Mouse (Mus musculus): ENCODE data around the gene Rorb. TPM values are rescaled to one million over a fixed set of nuclear protein-coding genes. Genes with fewer than 3 reads are reported as not detected.

Rorb gene
- polyA plus RNA-seq, 1 experiment from 2014 or later = 0.90 TPM

- no peak overlapping the region for H3K27ac ChIP-seq
- H3K27me3 ChIP-seq = no peaks in the 10 kb centered on the region
- H3K4me1 ChIP-seq (replicated peaks) = peaks cover 7% of the 10 kb centered on the region; the same call in 1 of the 2 replicates
- H3K9me3 ChIP-seq = no peaks in the 10 kb centered on the region
- H3K9ac ChIP-seq (replicated peaks) = no peak overlapping the region
- no peaks in the 10 kb centered on the region for H3K36me3 ChIP-seq
- 43% methylated on average over 6 of the region's 6 CpGs for WGBS
- peak; percentile 59; the same call in 1 of the 2 replicates for ATAC-seq (ENCODE audit: insufficient number of reproducible peaks, insufficient read depth, low FRiP score, low TSS enrichment, low read depth)
- no peak overlapping the region for H3K4me3 ChIP-seq (replicated peaks)
- H3K4me2 ChIP-seq = no peak overlapping the region
Observed at GRCm38 (mm10) chr19:19005144-19005543, 105.9 kb downstream of the Rorb start.

DNA sequence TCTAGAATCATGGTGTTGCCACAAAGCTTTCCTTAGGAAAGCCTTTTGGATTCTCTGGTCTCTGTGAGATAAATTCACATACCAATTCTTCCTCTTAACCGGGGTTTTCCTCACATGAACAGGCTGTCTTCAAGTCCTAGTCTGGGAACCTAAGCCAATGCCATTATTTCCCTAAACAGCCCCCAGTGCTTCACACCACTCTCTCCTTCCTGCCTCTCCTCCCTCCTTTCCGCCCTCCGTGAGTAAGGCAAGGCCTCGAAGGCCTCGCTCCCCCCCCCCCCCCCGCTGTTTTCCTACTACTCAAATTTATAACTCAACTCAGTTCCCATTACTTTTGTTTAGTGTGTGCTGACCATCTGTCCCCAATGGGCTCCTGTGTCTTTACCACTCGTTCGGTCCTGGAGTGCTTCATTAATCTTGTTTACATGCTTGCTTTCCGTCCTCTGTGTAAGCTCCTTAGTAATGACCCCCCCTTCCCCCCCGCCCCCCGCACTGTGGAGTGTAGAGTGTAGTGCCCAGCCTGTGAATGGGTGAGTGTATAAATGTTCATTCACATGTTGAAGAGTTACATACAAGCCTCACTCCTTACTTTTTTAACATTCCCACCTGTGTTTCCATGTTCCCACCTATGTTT, 106.9 kb downstream of the Rorb start:
- Histone ChIP-seq H3K27me3 (no peaks in the 10 kb centered on the region), H3K4me2 (no peak overlapping the region), H3K9ac (replicated peaks) (no peak overlapping the region), H3K4me1 (replicated peaks) (peaks cover 7% of the 10 kb centered on the region; the same call in 1 of the 2 replicates), H3K9me3 (no peaks in the 10 kb centered on the region), H3K36me3 (no peaks in the 10 kb centered on the region), H3K4me3 (replicated peaks) (no peak overlapping the region), H3K27ac (no peak overlapping the region)
- 27% methylated on average over 10 of the region's 11 CpGs for WGBS
- ATAC-seq (ENCODE audit: insufficient number of reproducible peaks, insufficient read depth, low FRiP score, low TSS enrichment, low read depth) = no peak; the same call in 1 of the 2 replicates

- no peaks in the 10 kb centered on the region for H3K36me3 ChIP-seq
- H3K27ac ChIP-seq = no peak overlapping the region
- no peaks in the 10 kb centered on the region for H3K27me3 ChIP-seq
- no peak overlapping the region for H3K4me3 ChIP-seq (replicated peaks)
- H3K9me3 ChIP-seq = no peaks in the 10 kb centered on the region
- 93% methylated on average over 8 of the region's 8 CpGs for WGBS
- no peak overlapping the region for H3K9ac ChIP-seq (replicated peaks)
- H3K4me2 ChIP-seq = no peak overlapping the region
- H3K4me1 ChIP-seq (replicated peaks) = no peaks in the 10 kb centered on the region
- no peak for ATAC-seq (ENCODE audit: insufficient number of reproducible peaks, insufficient read depth, low FRiP score, low TSS enrichment, low read depth)
Observed at GRCm38 (mm10) chr19:18998966-18999365, 112.0 kb downstream of the Rorb start.

DNA sequence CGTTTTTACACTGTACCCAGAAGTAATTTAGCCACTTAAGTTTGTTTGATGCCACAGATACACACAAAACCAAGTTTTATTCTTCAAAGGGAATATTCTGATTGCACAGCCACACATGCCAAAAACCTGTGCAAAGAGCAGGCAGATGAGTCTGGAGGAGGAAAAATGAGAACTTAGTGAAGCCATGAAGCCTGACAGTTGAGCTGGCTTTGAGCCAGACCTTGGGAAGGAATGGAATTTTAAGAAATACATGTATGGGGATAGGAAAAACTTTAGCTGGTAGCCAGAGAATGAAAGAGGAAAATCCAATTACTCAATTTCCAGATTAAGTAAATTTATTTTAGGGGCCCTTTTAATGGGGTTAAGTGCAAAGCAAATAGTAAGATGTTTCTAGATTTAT, 113.3 kb downstream of the Rorb start:
- no peaks in the 10 kb centered on the region for H3K36me3 ChIP-seq
- no peaks in the 10 kb centered on the region for H3K4me1 ChIP-seq (replicated peaks)
- H3K27ac ChIP-seq = no peak overlapping the region
- no peaks in the 10 kb centered on the region for H3K27me3 ChIP-seq
- WGBS = 78% methylated on average over 1 of the region's 1 CpGs
- H3K9me3 ChIP-seq = no peaks in the 10 kb centered on the region
- ATAC-seq (ENCODE audit: insufficient number of reproducible peaks, insufficient read depth, low FRiP score, low TSS enrichment, low read depth) = no peak
- H3K9ac ChIP-seq (replicated peaks) = no peak overlapping the region
- no peak overlapping the region for H3K4me2 ChIP-seq
- H3K4me3 ChIP-seq (replicated peaks) = no peak overlapping the region

DNA sequence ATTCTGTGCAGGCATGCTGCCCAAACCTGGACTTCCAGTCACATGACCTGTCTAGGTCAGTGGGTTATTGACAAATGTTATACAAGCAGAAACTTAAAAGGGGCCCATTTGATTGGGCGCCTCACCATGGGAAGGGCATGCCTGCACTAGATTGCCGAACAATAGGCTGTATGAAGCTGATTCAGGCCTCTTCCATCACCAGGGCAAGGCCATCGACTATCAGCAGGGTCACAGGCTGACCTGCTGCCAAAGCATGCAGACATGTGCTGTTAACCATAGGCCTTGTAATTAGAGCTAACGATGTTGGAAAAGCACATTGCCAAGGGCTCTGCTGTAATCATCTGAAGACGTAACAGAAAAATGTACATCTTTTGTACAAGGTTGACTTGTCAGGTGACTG, 131.0 kb downstream of the Rorb start:
- Histone ChIP-seq H3K9me3 (no peaks in the 10 kb centered on the region), H3K4me1 (replicated peaks) (no peaks in the 10 kb centered on the region), H3K27me3 (no peaks in the 10 kb centered on the region), H3K36me3 (no peaks in the 10 kb centered on the region), H3K4me3 (replicated peaks) (no peak overlapping the region), H3K9ac (replicated peaks) (no peak overlapping the region), H3K27ac (no peak overlapping the region), H3K4me2 (no peak overlapping the region)
- ATAC-seq (ENCODE audit: insufficient number of reproducible peaks, insufficient read depth, low FRiP score, low TSS enrichment, low read depth) = no peak
- WGBS = 65% methylated on average over 5 of the region's 5 CpGs

DNA sequence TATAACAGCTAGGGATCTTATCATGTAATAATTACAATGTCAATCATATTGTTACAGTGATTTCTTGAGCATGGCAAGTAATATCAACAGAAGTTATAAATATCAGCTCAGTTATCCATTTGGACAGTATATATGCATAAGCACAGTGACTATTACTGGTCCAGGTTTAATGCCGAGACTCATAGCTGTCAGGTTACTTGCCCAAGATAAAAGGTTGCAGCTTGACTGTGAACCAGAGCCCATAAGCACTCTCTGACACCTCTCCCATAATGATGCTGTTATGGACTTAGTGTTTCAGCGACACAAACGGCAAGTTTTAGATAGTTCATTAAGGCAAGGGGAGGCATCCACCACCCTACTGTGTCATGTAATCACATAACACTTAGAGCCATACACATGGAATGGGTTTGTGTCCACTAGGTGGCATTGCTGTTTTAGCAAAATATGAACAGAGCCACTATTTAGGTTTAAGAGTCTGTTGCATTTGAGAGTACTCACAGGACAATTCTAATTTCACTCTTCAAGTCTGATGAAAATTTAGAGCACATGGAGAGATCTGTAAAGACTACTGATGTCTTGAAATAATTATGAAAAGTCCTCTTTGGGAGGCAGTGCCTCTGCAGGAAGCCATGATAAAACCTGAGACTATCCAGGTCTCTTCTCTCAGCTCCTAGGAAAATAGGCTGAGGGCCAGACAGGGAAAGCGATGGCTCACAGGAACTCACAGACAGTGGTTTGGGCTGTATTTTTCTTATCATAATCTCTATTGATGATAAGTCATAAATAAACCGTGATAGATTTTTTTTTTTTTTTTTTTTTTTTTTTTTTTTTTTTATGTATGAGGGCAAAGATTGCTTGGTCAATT, 136.0 kb downstream of the Rorb start:
- Histone ChIP-seq H3K4me3 (replicated peaks) (no peak overlapping the region), H3K36me3 (no peaks in the 10 kb centered on the region), H3K9me3 (no peaks in the 10 kb centered on the region), H3K9ac (replicated peaks) (no peak overlapping the region), H3K4me1 (replicated peaks) (no peaks in the 10 kb centered on the region), H3K27ac (no peak overlapping the region), H3K27me3 (no peaks in the 10 kb centered on the region), H3K4me2 (no peak overlapping the region)
- ATAC-seq (ENCODE audit: insufficient number of reproducible peaks, insufficient read depth, low FRiP score, low TSS enrichment, low read depth) = no peak
- 43% methylated on average over 5 of the region's 5 CpGs for WGBS

DNA sequence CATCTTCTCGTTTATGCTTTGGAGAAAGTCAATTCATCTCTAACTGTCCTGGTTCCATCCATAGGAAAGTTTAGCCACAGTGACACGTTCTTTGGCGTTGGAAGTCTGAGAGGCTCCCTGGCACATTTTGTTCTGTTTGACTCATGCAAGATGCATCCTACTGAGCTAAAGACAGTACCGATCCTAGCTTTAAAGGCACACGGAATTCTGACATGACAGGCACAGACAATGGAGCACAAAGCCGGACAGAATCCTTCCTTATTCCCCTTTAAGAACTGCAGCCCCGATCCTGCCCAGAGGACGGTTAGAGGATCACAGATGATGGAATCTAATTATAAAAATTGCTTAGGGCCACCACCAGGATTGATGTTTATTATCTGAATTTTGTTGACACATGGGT, 141.6 kb downstream of the Rorb start:
- 79% methylated on average over 8 of the region's 8 CpGs for WGBS
- Histone ChIP-seq H3K4me2 (no peak overlapping the region), H3K4me1 (replicated peaks) (no peaks in the 10 kb centered on the region)

DNA sequence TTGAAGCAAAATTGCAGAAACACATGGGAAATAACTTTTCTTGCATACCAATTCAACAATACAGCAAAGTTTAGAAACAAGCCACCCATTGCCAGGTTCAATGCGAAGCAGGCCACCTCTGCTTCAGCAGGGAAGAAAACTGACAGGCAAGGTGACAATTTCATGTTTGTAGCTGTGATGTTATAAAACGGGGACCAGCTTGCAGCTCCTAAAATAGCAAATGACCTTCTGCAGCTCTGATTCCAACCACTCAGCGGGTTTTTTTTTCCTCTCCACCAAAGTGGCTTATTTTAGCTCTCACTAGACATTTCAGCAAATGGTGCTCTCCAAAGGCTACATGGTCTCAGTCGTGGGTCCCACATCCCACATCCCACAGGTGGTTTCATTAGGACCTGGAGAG, 143.7 kb downstream of the Rorb start:
- 74% methylated on average over 4 of the region's 4 CpGs for WGBS
- Histone ChIP-seq H3K4me2 (no peak overlapping the region), H3K27me3 (no peaks in the 10 kb centered on the region), H3K4me3 (replicated peaks) (no peak overlapping the region), H3K9me3 (no peaks in the 10 kb centered on the region), H3K27ac (no peak overlapping the region), H3K9ac (replicated peaks) (no peak overlapping the region), H3K36me3 (no peaks in the 10 kb centered on the region), H3K4me1 (replicated peaks) (no peaks in the 10 kb centered on the region)
- no peak for ATAC-seq (ENCODE audit: insufficient number of reproducible peaks, insufficient read depth, low FRiP score, low TSS enrichment, low read depth)

More for the DNA sequence above, 141.6 kb downstream of the Rorb start:
- no peak for ATAC-seq (ENCODE audit: insufficient number of reproducible peaks, insufficient read depth, low FRiP score, low TSS enrichment, low read depth)
- Histone ChIP-seq H3K9me3 (no peaks in the 10 kb centered on the region), H3K27me3 (no peaks in the 10 kb centered on the region), H3K36me3 (no peaks in the 10 kb centered on the region), H3K9ac (replicated peaks) (no peak overlapping the region), H3K27ac (no peak overlapping the region), H3K4me3 (replicated peaks) (no peak overlapping the region)

- no peaks in the 10 kb centered on the region for H3K4me1 ChIP-seq (replicated peaks)
- WGBS = 9% methylated on average over 3 of the region's 3 CpGs
- H3K9me3 ChIP-seq = no peaks in the 10 kb centered on the region
- ATAC-seq (ENCODE audit: insufficient number of reproducible peaks, insufficient read depth, low FRiP score, low TSS enrichment, low read depth) = no peak
- no peak overlapping the region for H3K9ac ChIP-seq (replicated peaks)
- H3K4me3 ChIP-seq (replicated peaks) = no peak overlapping the region
- H3K36me3 ChIP-seq = no peaks in the 10 kb centered on the region
- no peaks in the 10 kb centered on the region for H3K27me3 ChIP-seq
- H3K4me2 ChIP-seq = no peak overlapping the region
- no peak overlapping the region for H3K27ac ChIP-seq
Observed at GRCm38 (mm10) chr19:18959862-18960261, 151.1 kb downstream of the Rorb start.

GRCm38 (mm10) chr19:18952806-18953205, 158.2 kb downstream of the Rorb start:
- Histone ChIP-seq H3K9ac (replicated peaks) (no peak overlapping the region), H3K9me3 (no peaks in the 10 kb centered on the region), H3K4me3 (replicated peaks) (no peak overlapping the region), H3K27me3 (no peaks in the 10 kb centered on the region), H3K4me1 (replicated peaks) (no peaks in the 10 kb centered on the region), H3K36me3 (no peaks in the 10 kb centered on the region), H3K27ac (no peak overlapping the region), H3K4me2 (no peak overlapping the region)
- WGBS = 88% methylated on average over 3 of the region's 3 CpGs
- ATAC-seq (ENCODE audit: insufficient number of reproducible peaks, insufficient read depth, low FRiP score, low TSS enrichment, low read depth) = no peak

GRCm38 (mm10) chr19:18947193-18947592, 163.8 kb downstream of the Rorb start:
- Histone ChIP-seq H3K27ac (no peak overlapping the region), H3K4me3 (replicated peaks) (no peak overlapping the region), H3K36me3 (no peaks in the 10 kb centered on the region), H3K4me2 (no peak overlapping the region), H3K27me3 (no peaks in the 10 kb centered on the region), H3K9ac (replicated peaks) (no peak overlapping the region), H3K4me1 (replicated peaks) (no peaks in the 10 kb centered on the region), H3K9me3 (no peaks in the 10 kb centered on the region)
- 62% methylated on average over 3 of the region's 3 CpGs for whole genome bisulfite sequencing
- ATAC-seq (ENCODE audit: insufficient number of reproducible peaks, insufficient read depth, low FRiP score, low TSS enrichment, low read depth) = no peak

Measured in limb, embryonic 12.5 days (tissue).